Mouse (Mus musculus): ENCODE data around the gene Zdhhc16. TPM values are rescaled to one million over a fixed set of nuclear protein-coding genes. Genes with fewer than 3 reads are reported as not detected.
A peak's percentile ranks its signal among the peaks of the same experiment; 100 is the strongest.
"Not testable (repeated sequence)": the region's sequence is repeated elsewhere in the genome, so short reads cannot be mapped to it uniquely, and the experiment has no call there.

Gene Zdhhc16
- polyA plus RNA-seq, 1 experiment from 2014 or later, result 84.4 TPM

GRCm38 (mm10) chr19:41912121-41913080, 20.9 kb upstream of the Zdhhc16 start:
- Histone ChIP-seq H3K9me3 (ENCODE audit: control insufficient read depth, low read length) (no peaks in the 10 kb centered on the region), H3K9ac (ENCODE audit: low read length) (peak overlapping the region; percentile 99), H3K27me3 (ENCODE audit: control insufficient read depth, insufficient read depth, low read depth, low read length) (no peaks in the 10 kb centered on the region), H3K27ac (ENCODE audit: low read length) (peak overlapping the region; percentile 93), H3K4me3 (ENCODE audit: low read length) (peak overlapping the region; percentile 99), H3K36me3 (ENCODE audit: control insufficient read depth, insufficient read depth, low read length) (peaks cover 17% of the 10 kb centered on the region), H3K4me1 (replicated peaks; ENCODE audit: control insufficient read depth, insufficient read depth, low read length) (peaks cover 23% of the 10 kb centered on the region), H3K4me2 (ENCODE audit: low read depth, low read length) (peak overlapping the region; percentile 75)
- peak; percentile 67 for ATAC-seq (ENCODE audit: low read depth)
- WGBS, result 1% methylated on average over 47 of the region's 53 CpGs

- Histone ChIP-seq H3K4me2 (ENCODE audit: low read depth, low read length) (peak overlapping the region; percentile 75), H3K27ac (ENCODE audit: low read length) (no peak overlapping the region), H3K9ac (ENCODE audit: low read length) (peak overlapping the region; percentile 99), H3K4me3 (ENCODE audit: low read length) (peak overlapping the region; percentile 99), H3K27me3 (ENCODE audit: control insufficient read depth, insufficient read depth, low read depth, low read length) (no peaks in the 10 kb centered on the region), H3K9me3 (ENCODE audit: control insufficient read depth, low read length) (no peaks in the 10 kb centered on the region), H3K4me1 (replicated peaks; ENCODE audit: control insufficient read depth, insufficient read depth, low read length) (peaks cover 15% of the 10 kb centered on the region), H3K36me3 (ENCODE audit: control insufficient read depth, insufficient read depth, low read length) (peaks cover 23% of the 10 kb centered on the region)
- WGBS, result 39% methylated on average over 6 of the region's 6 CpGs
- no peak for ATAC-seq (ENCODE audit: low read depth)
Measured at GRCm38 (mm10) chr19:41913774-41914591, 19.3 kb upstream of the Zdhhc16 start.

- Histone ChIP-seq H3K4me3 (ENCODE audit: low read length) (peak overlapping the region; percentile 99; the same call in 1 of the 2 replicates), H3K4me1 (replicated peaks; ENCODE audit: control insufficient read depth, insufficient read depth, low read length) (peaks cover 15% of the 10 kb centered on the region), H3K4me2 (ENCODE audit: low read depth, low read length) (peak overlapping the region; percentile 75), H3K36me3 (ENCODE audit: control insufficient read depth, insufficient read depth, low read length) (peaks cover 28% of the 10 kb centered on the region)
- ATAC-seq (ENCODE audit: low read depth); H3K27ac ChIP-seq (ENCODE audit: low read length); H3K9ac ChIP-seq (ENCODE audit: low read length); H3K27me3 ChIP-seq (ENCODE audit: control insufficient read depth, insufficient read depth, low read depth, low read length); H3K9me3 ChIP-seq (ENCODE audit: control insufficient read depth, low read length): not testable (repeated sequence)
Measured at GRCm38 (mm10) chr19:41914592-41914882, 18.7 kb upstream of the Zdhhc16 start.

GRCm38 (mm10) chr19:41915294-41915693, 18.0 kb upstream of the Zdhhc16 start:
- Histone ChIP-seq H3K36me3 (ENCODE audit: control insufficient read depth, insufficient read depth, low read length) (peaks cover 31% of the 10 kb centered on the region), H3K27me3 (ENCODE audit: control insufficient read depth, insufficient read depth, low read depth, low read length) (no peaks in the 10 kb centered on the region), H3K4me1 (replicated peaks; ENCODE audit: control insufficient read depth, insufficient read depth, low read length) (peaks cover 15% of the 10 kb centered on the region), H3K9ac (ENCODE audit: low read length) (no peak overlapping the region), H3K4me2 (ENCODE audit: low read depth, low read length) (no peak overlapping the region), H3K27ac (ENCODE audit: low read length) (no peak overlapping the region), H3K4me3 (ENCODE audit: low read length) (no peak overlapping the region), H3K9me3 (ENCODE audit: control insufficient read depth, low read length) (no peaks in the 10 kb centered on the region)
- ATAC-seq (ENCODE audit: low read depth), result no peak
- WGBS, result 85% methylated on average over 3 of the region's 3 CpGs

- Histone ChIP-seq H3K4me2 (ENCODE audit: low read depth, low read length) (no peak overlapping the region), H3K36me3 (ENCODE audit: control insufficient read depth, insufficient read depth, low read length) (peaks cover 35% of the 10 kb centered on the region), H3K4me3 (ENCODE audit: low read length) (no peak overlapping the region), H3K9ac (ENCODE audit: low read length) (no peak overlapping the region), H3K4me1 (replicated peaks; ENCODE audit: control insufficient read depth, insufficient read depth, low read length) (peaks cover 15% of the 10 kb centered on the region), H3K27ac (ENCODE audit: low read length) (no peak overlapping the region), H3K27me3 (ENCODE audit: control insufficient read depth, insufficient read depth, low read depth, low read length) (no peaks in the 10 kb centered on the region), H3K9me3 (ENCODE audit: control insufficient read depth, low read length) (no peaks in the 10 kb centered on the region)
- no peak for ATAC-seq (ENCODE audit: low read depth)
- WGBS, result 81% methylated on average over 4 of the region's 4 CpGs
Measured at GRCm38 (mm10) chr19:41916853-41917252, 16.4 kb upstream of the Zdhhc16 start.

GRCm38 (mm10) chr19:41919471-41919870, 13.8 kb upstream of the Zdhhc16 start:
- Histone ChIP-seq H3K4me2 (ENCODE audit: low read depth, low read length) (no peak overlapping the region), H3K4me1 (replicated peaks; ENCODE audit: control insufficient read depth, insufficient read depth, low read length) (no peaks in the 10 kb centered on the region), H3K27me3 (ENCODE audit: control insufficient read depth, insufficient read depth, low read depth, low read length) (no peaks in the 10 kb centered on the region), H3K4me3 (ENCODE audit: low read length) (no peak overlapping the region), H3K36me3 (ENCODE audit: control insufficient read depth, insufficient read depth, low read length) (peaks cover 41% of the 10 kb centered on the region), H3K9ac (ENCODE audit: low read length) (no peak overlapping the region), H3K27ac (ENCODE audit: low read length) (no peak overlapping the region), H3K9me3 (ENCODE audit: control insufficient read depth, low read length) (no peaks in the 10 kb centered on the region)
- 54% methylated on average over 4 of the region's 4 CpGs for WGBS
- ATAC-seq (ENCODE audit: low read depth), result no peak

- H3K36me3 ChIP-seq (ENCODE audit: control insufficient read depth, insufficient read depth, low read length), result peaks cover 44% of the 10 kb centered on the region
- H3K9me3 ChIP-seq (ENCODE audit: control insufficient read depth, low read length), result no peaks in the 10 kb centered on the region
- H3K9ac ChIP-seq (ENCODE audit: low read length), result no peak overlapping the region
- no peak overlapping the region for H3K4me2 ChIP-seq (ENCODE audit: low read depth, low read length)
- 76% methylated on average over 5 of the region's 5 CpGs for WGBS
- H3K4me1 ChIP-seq (replicated peaks; ENCODE audit: control insufficient read depth, insufficient read depth, low read length), result no peaks in the 10 kb centered on the region
- no peaks in the 10 kb centered on the region for H3K27me3 ChIP-seq (ENCODE audit: control insufficient read depth, insufficient read depth, low read depth, low read length)
- no peak overlapping the region for H3K27ac ChIP-seq (ENCODE audit: low read length)
- no peak overlapping the region for H3K4me3 ChIP-seq (ENCODE audit: low read length)
- no peak for ATAC-seq (ENCODE audit: low read depth)
Measured at GRCm38 (mm10) chr19:41920412-41921067, 12.7 kb upstream of the Zdhhc16 start.

GRCm38 (mm10) chr19:41932686-41933085, 594 bp upstream of the Zdhhc16 start:
- Histone ChIP-seq H3K4me1 (replicated peaks; ENCODE audit: control insufficient read depth, insufficient read depth, low read length) (peaks cover 15% of the 10 kb centered on the region), H3K9me3 (ENCODE audit: control insufficient read depth, low read length) (no peaks in the 10 kb centered on the region), H3K27me3 (ENCODE audit: control insufficient read depth, insufficient read depth, low read depth, low read length) (no peaks in the 10 kb centered on the region), H3K4me2 (ENCODE audit: low read depth, low read length) (peak overlapping the region; percentile 90), H3K36me3 (ENCODE audit: control insufficient read depth, insufficient read depth, low read length) (peaks cover 4% of the 10 kb centered on the region; the same call in 1 of the 2 replicates), H3K9ac (ENCODE audit: low read length) (peak overlapping the region; percentile 78), H3K4me3 (ENCODE audit: low read length) (peak overlapping the region; percentile 96), H3K27ac (ENCODE audit: low read length) (peak overlapping the region; percentile 55)
- ATAC-seq (ENCODE audit: low read depth), result peak; percentile 18; the same call in 1 of the 2 replicates
- under 1% methylated on average over 28 of the region's 28 CpGs for WGBS

GRCm38 (mm10) chr19:41934124-41934523, 844 bp downstream of the Zdhhc16 start:
- Histone ChIP-seq H3K4me3 (ENCODE audit: low read length) (peak overlapping the region; percentile 96), H3K4me1 (replicated peaks; ENCODE audit: control insufficient read depth, insufficient read depth, low read length) (peaks cover 15% of the 10 kb centered on the region), H3K27me3 (ENCODE audit: control insufficient read depth, insufficient read depth, low read depth, low read length) (no peaks in the 10 kb centered on the region), H3K4me2 (ENCODE audit: low read depth, low read length) (peak overlapping the region; percentile 72), H3K9ac (ENCODE audit: low read length) (peak overlapping the region; percentile 89), H3K27ac (ENCODE audit: low read length) (no peak overlapping the region), H3K36me3 (ENCODE audit: control insufficient read depth, insufficient read depth, low read length) (peaks cover 6% of the 10 kb centered on the region), H3K9me3 (ENCODE audit: control insufficient read depth, low read length) (no peaks in the 10 kb centered on the region)
- ATAC-seq (ENCODE audit: low read depth), result no peak
- WGBS, result 31% methylated on average over 6 of the region's 6 CpGs
